Mouse (Mus musculus): ENCODE measurements around the gene Slc38a1. TPM values are rescaled to one million over a fixed set of nuclear protein-coding genes. Genes with fewer than 3 reads are reported as not detected.

The Slc38a1 gene
- 58.6 TPM for polyA plus RNA-seq (2017; shearing (Covaris generic))

GRCm38 (mm10) chr15:96642436-96643405, at the start of gene Slc38a1:
Slc38a1 (minus strand) TSS chr15:96642913.

Other genes starting within 250 kb of the Slc38a1 start
- gene Scaf11, start 182.1 kb downstream of the Slc38a1 start, polyA plus RNA-seq (2017; shearing (Covaris generic)) = 93.7 TPM
- 79.6 TPM for gene Slc38a2, start 56.8 kb upstream of the Slc38a1 start, polyA plus RNA-seq (2017; shearing (Covaris generic))

Data from CD4-positive, CD25-positive, alpha-beta regulatory T cell (primary cell).